Mouse (Mus musculus): ENCODE measurements around the gene St7. TPM values are rescaled to one million over a fixed set of nuclear protein-coding genes. Genes with fewer than 3 reads are reported as not detected.

St7 gene
- total RNA-seq, 4 experiments from 2014 or later = 27.5 to 41.4 (median 34.8) TPM

- DNase-seq (ENCODE audit: low spot score in 2 of 2) = no peak
Measured at GRCm38 (mm10) chr6:17943877-17944617, 251.3 kb downstream of the St7 start.

GRCm38 (mm10) chr6:17946456-17946855 is 253.7 kb downstream of the St7 start:
- no peak for DNase-seq (ENCODE audit: low spot score in 2 of 2)

- no peak for DNase-seq (ENCODE audit: low spot score in 2 of 2)
Measured at GRCm38 (mm10) chr6:17947130-17947831, 254.5 kb downstream of the St7 start.

GRCm38 (mm10) chr6:17949103-17949502 is 256.4 kb downstream of the St7 start:
- DNase-seq (ENCODE audit: low spot score in 2 of 2) = no peak

GRCm38 (mm10) chr6:17951779-17952178 is 259.0 kb downstream of the St7 start:
- DNase-seq (ENCODE audit: low spot score in 2 of 2) = no peak

GRCm38 (mm10) chr6:17963455-17963854 is 270.7 kb downstream of the St7 start:
- no peak for DNase-seq (ENCODE audit: low spot score in 2 of 2)

GRCm38 (mm10) chr6:17968467-17969144 is 275.9 kb downstream of the St7 start:
- DNase-seq (ENCODE audit: low spot score in 2 of 2) = no peak

GRCm38 (mm10) chr6:17969815-17970214 is 277.1 kb downstream of the St7 start:
- no peak for DNase-seq (ENCODE audit: low spot score in 2 of 2)

- no peak for DNase-seq (ENCODE audit: low spot score in 2 of 2)
Measured at GRCm38 (mm10) chr6:17971393-17971792, 278.7 kb downstream of the St7 start.

- DNase-seq (ENCODE audit: low spot score in 2 of 2) = peak in 1 of 2 experiments; percentile 16
Measured at GRCm38 (mm10) chr6:17974416-17974815, 281.7 kb downstream of the St7 start.

- no peak for DNase-seq (ENCODE audit: low spot score in 2 of 2)
Measured at GRCm38 (mm10) chr6:17977165-17977564, 284.4 kb downstream of the St7 start.

- peak in 1 of 2 experiments; percentile 32 for DNase-seq (ENCODE audit: low spot score in 2 of 2)
Measured at GRCm38 (mm10) chr6:17978324-17978723, 285.6 kb downstream of the St7 start.

GRCm38 (mm10) chr6:17978881-17979280 is 286.1 kb downstream of the St7 start:
- DNase-seq (ENCODE audit: low spot score in 2 of 2) = no peak

GRCm38 (mm10) chr6:17979361-17979760 is 286.6 kb downstream of the St7 start:
- no peak for DNase-seq (ENCODE audit: low spot score in 2 of 2)

- DNase-seq (ENCODE audit: low spot score in 2 of 2) = no peak
Measured at GRCm38 (mm10) chr6:17990173-17991028, 297.7 kb downstream of the St7 start.

- no peak for DNase-seq (ENCODE audit: low spot score in 2 of 2)
Measured at GRCm38 (mm10) chr6:17991625-17992024, 298.9 kb downstream of the St7 start.

Other genes with a start within 250 kb of the St7 start
- gene Met, start 229.1 kb upstream of the St7 start, total RNA-seq (2022) = 1 to 10 TPM; 4.4 to 6.4 (median 4.7) TPM
- gene Capza2, start 56.7 kb upstream of the St7 start, total RNA-seq (2022) = 100 to 1,000 TPM; 215 to 233 (median 225) TPM

All from left cerebral cortex, adult 8-10 months (tissue).